Comparison of ENCODE assay signal across 14 mouse cellular contexts in the genomic region with DNA sequence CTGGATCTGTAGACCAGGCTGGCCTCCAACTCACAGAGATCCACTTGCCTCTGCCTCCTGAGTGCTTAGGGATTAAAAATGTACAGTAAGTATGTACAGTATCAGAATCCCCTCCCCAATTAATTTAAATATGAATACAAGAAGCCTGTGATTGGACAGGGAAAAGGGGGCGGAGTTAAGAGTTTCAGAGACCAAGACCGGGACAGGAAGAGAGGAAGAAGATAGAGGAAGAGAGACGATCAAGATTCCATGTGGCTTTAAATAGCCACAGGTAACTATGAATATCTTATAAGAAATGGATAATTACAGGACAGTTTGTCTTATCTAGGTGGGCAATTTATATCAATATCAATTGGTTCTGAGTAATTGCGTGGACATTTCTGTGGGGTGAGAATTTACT. TPM values are rescaled to one million over a fixed set of nuclear protein-coding genes. Genes with fewer than 3 reads are reported as not detected.
A peak's percentile ranks its signal among the peaks of the same experiment; 100 is the strongest.
DNase-seq lines count a peak whose midpoint lies in the region; ATAC-seq and TF ChIP-seq lines count a peak whose summit lies in the region.
"Had no signal": no experiment of that assay in that cellular context is flagged by ENCODE, and none has a peak within 500 bp of the region (broad histone marks: within the 10 kb centered on the region; RNA-seq: fewer than 3 reads in every experiment).

No protein-coding gene starts in this region.

- peak overlapping the region; percentile 51 for H3K4me3 ChIP-seq in erythroblast, embryonic 14.5 days (replicated peaks)
- H3K4me3 ChIP-seq in G1E (ENCODE audit: low read depth, low read length) = peak overlapping the region; percentile 70
- H3K4me3 ChIP-seq: embryonic facial prominence, embryonic 15.5 days had no signal

- H3K27me3 ChIP-seq in erythroblast, embryonic 14.5 days (ENCODE audit: control insufficient read depth) = peaks cover 3% of the 10 kb centered on the region
- no peaks in the 10 kb centered on the region for H3K27me3 ChIP-seq in G1E (ENCODE audit: insufficient read depth, low read length)
- H3K27me3 ChIP-seq: embryonic facial prominence, embryonic 15.5 days had no signal

- H3K9me3 ChIP-seq in erythroblast, embryonic 14.5 days (ENCODE audit: control insufficient read depth, low read length) = no peaks in the 10 kb centered on the region; the same call in 1 of the 2 replicates
- no peaks in the 10 kb centered on the region for H3K9me3 ChIP-seq in G1E (replicated peaks)
- H3K9me3 ChIP-seq: embryonic facial prominence, embryonic 15.5 days had no signal

- no peak for ATAC-seq in erythroblast, adult 5-6 weeks (replicated peaks; ENCODE audit: low FRiP score, poor library complexity, severe bottlenecking)
- 0 out of 2 replicates have a peak, but pooled peaks have one; percentile 16 for ATAC-seq in G1E (ENCODE audit: extremely low read depth, insufficient number of reproducible peaks, low FRiP score, poor library complexity, severe bottlenecking)
- ATAC-seq: forebrain, postnatal 0 days; hindbrain, postnatal 0 days had no signal

- TF ChIP-seq CTCF in G1E (IDR thresholded peaks at IDR 0.05; ENCODE audit: low read depth, low read length) = no peak

- H3K36me3 ChIP-seq in erythroblast, embryonic 14.5 days (ENCODE audit: control insufficient read depth) = peaks cover 4% of the 10 kb centered on the region
- H3K36me3 ChIP-seq in G1E (replicated peaks) = peaks cover 12% of the 10 kb centered on the region
- H3K36me3 ChIP-seq: embryonic facial prominence, embryonic 15.5 days had no signal

- H3K4me1 ChIP-seq in erythroblast, embryonic 14.5 days (ENCODE audit: control insufficient read depth) = peaks cover 40% of the 10 kb centered on the region
- peaks cover 42% of the 10 kb centered on the region for H3K4me1 ChIP-seq in G1E (ENCODE audit: insufficient read depth, low read depth, low read length)

- DNase-seq in G1E (ENCODE audit: low spot score) (no peak), liver (peak; percentile 41)
- peak; percentile 24 for DNase-seq in retina, postnatal 1 day
- no peak for DNase-seq in kidney, postnatal 14 days
- DNase-seq in right cerebral cortex, postnatal 4 days = no peak
- DNase-seq in lung, postnatal 25 days (ENCODE audit: low spot score) = no peak
- DNase-seq: cerebellum, postnatal 36 days; forebrain, postnatal 0 days; kidney, postnatal 25 days had no signal

RNA-seq across cellular contexts. Expression of gene Ddx19b, which starts 2.0 kb away (rescaled TPM):
- 0.09 and 0.20 TPM in 2 replicates for polyA plus RNA-seq in erythroblast, embryonic 14.5 days (2012)
- 0.77 and 1.3 TPM in 2 replicates for total RNA-seq in erythroblast, adult 5-6 weeks (2015; ENCODE audit: low replicate concordance)
- 2.5 and 3.2 TPM in 2 replicates for total RNA-seq in erythroblast, adult 5-6 weeks (2017; ENCODE audit: low replicate concordance)
- total RNA-seq in G1E (2014; fragmentation: Nextera tagmentation) (17.4 and 18.8 TPM in 2 replicates), G1E (2017) (21.7 and 21.9 TPM in 2 replicates)
- polyA plus RNA-seq in G1E (2012) = 5.1 and 6.3 TPM in 2 replicates

RNA-seq across cellular contexts. Expression of gene Aars, which starts 3.4 kb away (rescaled TPM):
- 4.3 and 8.5 TPM in 2 replicates for polyA plus RNA-seq in erythroblast, embryonic 14.5 days (2012)
- total RNA-seq in erythroblast, adult 5-6 weeks (2015; ENCODE audit: low replicate concordance) = 12.3 and 23.1 TPM in 2 replicates
- total RNA-seq in erythroblast, adult 5-6 weeks (2017; ENCODE audit: low replicate concordance) = 35.3 and 49.5 TPM in 2 replicates
- total RNA-seq in G1E (2014; fragmentation: Nextera tagmentation) (126 and 131 TPM in 2 replicates), G1E (2017) (77.0 and 81.8 TPM in 2 replicates)
- polyA plus RNA-seq in G1E (2012) = 37.3 and 56.4 TPM in 2 replicates

RNA-seq across cellular contexts. Expression of gene Exosc6, which starts 26.6 kb away (rescaled TPM):
- polyA plus RNA-seq in erythroblast, embryonic 14.5 days (2012) = 4.8 and 5.0 TPM in 2 replicates
- 6.5 and 7.3 TPM in 2 replicates for total RNA-seq in erythroblast, adult 5-6 weeks (2015; ENCODE audit: low replicate concordance)
- total RNA-seq in erythroblast, adult 5-6 weeks (2017; ENCODE audit: low replicate concordance) = not detected in 2 replicates
- total RNA-seq in G1E (2014; fragmentation: Nextera tagmentation) (not detected in 2 replicates), G1E (2017) (13.9 and 17.0 TPM in 2 replicates)
- 88.0 and 119 TPM in 2 replicates for polyA plus RNA-seq in G1E (2012)
- total RNA-seq: forebrain, postnatal 0 days; gastrocnemius, postnatal 4 days; hindbrain, postnatal 0 days had no signal
- polyA plus RNA-seq: forebrain, postnatal 0 days; hindbrain, postnatal 0 days had no signal

RNA-seq across cellular contexts. Expression of gene Ddx19a, which starts 32.0 kb away (rescaled TPM):
- polyA plus RNA-seq in erythroblast, embryonic 14.5 days (2012) = 4.4 and 5.7 TPM in 2 replicates
- 13.1 and 31.6 TPM in 2 replicates for total RNA-seq in erythroblast, adult 5-6 weeks (2015; ENCODE audit: low replicate concordance)
- total RNA-seq in erythroblast, adult 5-6 weeks (2017; ENCODE audit: low replicate concordance) = 9.5 and 13.1 TPM in 2 replicates
- total RNA-seq in G1E (2014; fragmentation: Nextera tagmentation) (205 and 207 TPM in 2 replicates), G1E (2017) (38.2 and 45.1 TPM in 2 replicates)
- polyA plus RNA-seq in G1E (2012) = 60.3 and 81.1 TPM in 2 replicates

Comparison
In these comparisons a context has a peak if more than half of its experiments do, and no peak if none do; other contexts are left out.
1. DNase-seq: peak in liver (single experiment) and retina, postnatal 1 day (single experiment); none in G1E (single experiment), kidney, postnatal 14 days (single experiment), right cerebral cortex, postnatal 4 days (single experiment) and lung, postnatal 25 days (single experiment).
2. RNA of gene Ddx19b, which starts 2.0 kb away (total RNA-seq): 17.4 to 21.9 TPM in G1E; 0.77 to 3.2 TPM in erythroblast, adult 5-6 weeks; every median in the first group is over 4 times any median in the second.